Mouse (Mus musculus): ENCODE data around the gene Atf5. TPM values are rescaled to one million over a fixed set of nuclear protein-coding genes. Genes with fewer than 3 reads are reported as not detected.
A peak's percentile ranks its signal among the peaks of the same experiment; 100 is the strongest.

Atf5 gene
- polyA plus RNA-seq, 1 experiment from 2014 or later, result 6.0 TPM

GRCm38 (mm10) chr7:44772591-44773204 is 43.8 kb downstream of the Atf5 start:
- peaks cover 47% of the 10 kb centered on the region; the same call in 1 of the 2 replicates for H3K36me3 ChIP-seq (ENCODE audit: insufficient read depth, low read length)
- 88% methylated on average over 8 of the region's 8 CpGs for WGBS
- no peak overlapping the region for H3K9ac ChIP-seq (replicated peaks; ENCODE audit: low read depth)
- DNase-seq (ENCODE audit: low spot score) (no peak), ATAC-seq (no peak)
- H3K9me3 ChIP-seq (ENCODE audit: low read length), result no peaks in the 10 kb centered on the region
- TF ChIP-seq CTCF (IDR thresholded peaks at IDR 0.05), result no peak
- TF ChIP-seq EP300 (IDR thresholded peaks at IDR 0.05), result no peak
- H3K27ac ChIP-seq (ENCODE audit: low read length), result no peak overlapping the region
- no peaks in the 10 kb centered on the region for H3K27me3 ChIP-seq (replicated peaks; ENCODE audit: insufficient read depth, low read length)
- H3K4me2 ChIP-seq (replicated peaks; ENCODE audit: low read depth, low read length), result no peak overlapping the region
- no peak overlapping the region for H3K4me3 ChIP-seq (ENCODE audit: low read depth, low read length)
- H3K4me1 ChIP-seq (ENCODE audit: insufficient read depth, low read depth, low read length), result no peaks in the 10 kb centered on the region

- 17% methylated on average over 6 of the region's 6 CpGs for WGBS
- DNase-seq (ENCODE audit: low spot score), result peak; percentile 84
- TF ChIP-seq EP300 (IDR thresholded peaks at IDR 0.05) (no peak), CTCF (IDR thresholded peaks at IDR 0.05) (peak; percentile 43)
- no peak overlapping the region for H3K4me3 ChIP-seq (ENCODE audit: low read depth, low read length)
- peaks cover 58% of the 10 kb centered on the region for H3K36me3 ChIP-seq (ENCODE audit: insufficient read depth, low read length)
- ATAC-seq, result peak; percentile 38; the same call in 1 of the 2 replicates
- H3K9ac ChIP-seq (replicated peaks; ENCODE audit: low read depth), result no peak overlapping the region
- no peaks in the 10 kb centered on the region for H3K4me1 ChIP-seq (ENCODE audit: insufficient read depth, low read depth, low read length)
- no peak overlapping the region for H3K4me2 ChIP-seq (replicated peaks; ENCODE audit: low read depth, low read length)
- H3K9me3 ChIP-seq (ENCODE audit: low read length), result no peaks in the 10 kb centered on the region
- no peaks in the 10 kb centered on the region for H3K27me3 ChIP-seq (replicated peaks; ENCODE audit: insufficient read depth, low read length)
- H3K27ac ChIP-seq (ENCODE audit: low read length), result no peak overlapping the region
These were observed 46.3 kb downstream of the Atf5 start for GRCm38 (mm10) chr7:44770046-44770578.

GRCm38 (mm10) chr7:44768129-44768528 is 48.3 kb downstream of the Atf5 start:
- H3K36me3 ChIP-seq (ENCODE audit: insufficient read depth, low read length), result peaks cover 67% of the 10 kb centered on the region
- no peak overlapping the region for H3K4me3 ChIP-seq (ENCODE audit: low read depth, low read length)
- no peaks in the 10 kb centered on the region for H3K4me1 ChIP-seq (ENCODE audit: insufficient read depth, low read depth, low read length)
- TF ChIP-seq EP300 (IDR thresholded peaks at IDR 0.05), result no peak
- no peak for TF ChIP-seq CTCF (IDR thresholded peaks at IDR 0.05)
- no peaks in the 10 kb centered on the region for H3K9me3 ChIP-seq (ENCODE audit: low read length)
- 82% methylated on average over 5 of the region's 5 CpGs for WGBS
- no peak overlapping the region for H3K9ac ChIP-seq (replicated peaks; ENCODE audit: low read depth)
- H3K4me2 ChIP-seq (replicated peaks; ENCODE audit: low read depth, low read length), result no peak overlapping the region
- ATAC-seq, result no peak
- no peaks in the 10 kb centered on the region for H3K27me3 ChIP-seq (replicated peaks; ENCODE audit: insufficient read depth, low read length)
- H3K27ac ChIP-seq (ENCODE audit: low read length), result no peak overlapping the region
- DNase-seq (ENCODE audit: low spot score), result no peak

MicroRNAs encoded within 50 kb of the gene (microRNA counts, 519-probe panel; counts per million panel counts)
- not detected for microRNA mmu-miR-707

Small RNAs within 50 kb of the gene (microRNA-seq; reads per million reads assigned to microRNA genes)
- gene Mir707, result not detected

Other genes starting within 250 kb of the Atf5 start
- gene Napsa, start 244.3 kb downstream of the Atf5 start, polyA plus RNA-seq (2015; fragmentation: Nextera tagmentation; extraction: Ambion mirVana), result 824 and 832 TPM in 2 replicates
- 3.8 TPM in 2 replicates for gene Kcnc3, start 226.0 kb downstream of the Atf5 start, polyA plus RNA-seq (2015; fragmentation: Nextera tagmentation; extraction: Ambion mirVana)
- gene Myh14, start 145.8 kb downstream of the Atf5 start, polyA plus RNA-seq (2015; fragmentation: Nextera tagmentation; extraction: Ambion mirVana), result 202 and 215 TPM in 2 replicates
- not detected in 2 replicates for gene Izumo2, start 107.9 kb downstream of the Atf5 start, polyA plus RNA-seq (2015; fragmentation: Nextera tagmentation; extraction: Ambion mirVana)
- 45.1 and 48.3 TPM in 2 replicates for gene Vrk3, start 68.2 kb downstream of the Atf5 start, polyA plus RNA-seq (2015; fragmentation: Nextera tagmentation; extraction: Ambion mirVana)
- 0.31 and 0.38 TPM in 2 replicates for gene Zfp473, start 65.6 kb downstream of the Atf5 start, polyA plus RNA-seq (2015; fragmentation: Nextera tagmentation; extraction: Ambion mirVana)
- 22.7 and 23.8 TPM in 2 replicates for gene Nup62, start 570 bp downstream of the Atf5 start, polyA plus RNA-seq (2015; fragmentation: Nextera tagmentation; extraction: Ambion mirVana)
- 1.9 and 2.3 TPM in 2 replicates for gene Il4i1, start 271 bp downstream of the Atf5 start, polyA plus RNA-seq (2015; fragmentation: Nextera tagmentation; extraction: Ambion mirVana)
- 84.0 and 89.4 TPM in 2 replicates for gene Akt1s1, start 32.3 kb upstream of the Atf5 start, polyA plus RNA-seq (2015; fragmentation: Nextera tagmentation; extraction: Ambion mirVana)
- 73.2 and 84.0 TPM in 2 replicates for gene Tbc1d17, start 32.4 kb upstream of the Atf5 start, polyA plus RNA-seq (2015; fragmentation: Nextera tagmentation; extraction: Ambion mirVana)
- gene Pnkp, start 40.5 kb upstream of the Atf5 start, polyA plus RNA-seq (2015; fragmentation: Nextera tagmentation; extraction: Ambion mirVana), result 39.7 and 41.3 TPM in 2 replicates
- 276 and 288 TPM in 2 replicates for gene Ptov1, start 53.1 kb upstream of the Atf5 start, polyA plus RNA-seq (2015; fragmentation: Nextera tagmentation; extraction: Ambion mirVana)
- 54.2 and 62.5 TPM in 2 replicates for gene Med25, start 76.1 kb upstream of the Atf5 start, polyA plus RNA-seq (2015; fragmentation: Nextera tagmentation; extraction: Ambion mirVana)
- 15.1 and 18.3 TPM in 2 replicates for gene Fuz, start 79.4 kb upstream of the Atf5 start, polyA plus RNA-seq (2015; fragmentation: Nextera tagmentation; extraction: Ambion mirVana)
- 36.1 and 39.4 TPM in 2 replicates for gene Ap2a1, start 112.8 kb upstream of the Atf5 start, polyA plus RNA-seq (2015; fragmentation: Nextera tagmentation; extraction: Ambion mirVana)
- gene Tsks, start 126.5 kb upstream of the Atf5 start, polyA plus RNA-seq (2015; fragmentation: Nextera tagmentation; extraction: Ambion mirVana), result 0.44 and 0.57 TPM in 2 replicates
- 5.4 and 5.6 TPM in 2 replicates for gene Cpt1c, start 158.2 kb upstream of the Atf5 start, polyA plus RNA-seq (2015; fragmentation: Nextera tagmentation; extraction: Ambion mirVana)
- 146 and 159 TPM in 2 replicates for gene Prmt1, start 169.9 kb upstream of the Atf5 start, polyA plus RNA-seq (2015; fragmentation: Nextera tagmentation; extraction: Ambion mirVana)
- gene Irf3, start 181.0 kb upstream of the Atf5 start, polyA plus RNA-seq (2015; fragmentation: Nextera tagmentation; extraction: Ambion mirVana), result 90.4 and 96.5 TPM in 2 replicates
- 29.0 and 33.2 TPM in 2 replicates for gene Bcl2l12, start 182.1 kb upstream of the Atf5 start, polyA plus RNA-seq (2015; fragmentation: Nextera tagmentation; extraction: Ambion mirVana)
- gene Scaf1, start 199.7 kb upstream of the Atf5 start, polyA plus RNA-seq (2015; fragmentation: Nextera tagmentation; extraction: Ambion mirVana), result 18.1 and 20.5 TPM in 2 replicates
- gene Rras, start 201.3 kb upstream of the Atf5 start, polyA plus RNA-seq (2015; fragmentation: Nextera tagmentation; extraction: Ambion mirVana), result 160 TPM in 2 replicates
- gene Prr12, start 236.2 kb upstream of the Atf5 start, polyA plus RNA-seq (2015; fragmentation: Nextera tagmentation; extraction: Ambion mirVana), result 6.4 and 6.7 TPM in 2 replicates
- 54.6 and 62.8 TPM in 2 replicates for gene Nosip, start 245.8 kb upstream of the Atf5 start, polyA plus RNA-seq (2015; fragmentation: Nextera tagmentation; extraction: Ambion mirVana)
- gene Prrg2, start 246.0 kb upstream of the Atf5 start, polyA plus RNA-seq (2015; fragmentation: Nextera tagmentation; extraction: Ambion mirVana), result 36.8 and 40.8 TPM in 2 replicates